Mouse (Mus musculus) bone marrow macrophage, adult 2 months (primary cell): Measurements from ENCODE around the gene Eci3.

ENCODE experiments used
- CTCF ChIP-seq: IDR thresholded peaks from 2 replicates; pipeline ENCODE4 v1.5.1; 2012; ENCODE audit warnings: low read depth, mild to moderate bottlenecking, low read length, moderate library complexity
- POLR2A ChIP-seq: IDR thresholded peaks from 2 replicates; pipeline ENCODE4 v1.6.1; 2012; ENCODE audit warnings: mild to moderate bottlenecking, low read depth, low read length, borderline replicate concordance

DNA sequence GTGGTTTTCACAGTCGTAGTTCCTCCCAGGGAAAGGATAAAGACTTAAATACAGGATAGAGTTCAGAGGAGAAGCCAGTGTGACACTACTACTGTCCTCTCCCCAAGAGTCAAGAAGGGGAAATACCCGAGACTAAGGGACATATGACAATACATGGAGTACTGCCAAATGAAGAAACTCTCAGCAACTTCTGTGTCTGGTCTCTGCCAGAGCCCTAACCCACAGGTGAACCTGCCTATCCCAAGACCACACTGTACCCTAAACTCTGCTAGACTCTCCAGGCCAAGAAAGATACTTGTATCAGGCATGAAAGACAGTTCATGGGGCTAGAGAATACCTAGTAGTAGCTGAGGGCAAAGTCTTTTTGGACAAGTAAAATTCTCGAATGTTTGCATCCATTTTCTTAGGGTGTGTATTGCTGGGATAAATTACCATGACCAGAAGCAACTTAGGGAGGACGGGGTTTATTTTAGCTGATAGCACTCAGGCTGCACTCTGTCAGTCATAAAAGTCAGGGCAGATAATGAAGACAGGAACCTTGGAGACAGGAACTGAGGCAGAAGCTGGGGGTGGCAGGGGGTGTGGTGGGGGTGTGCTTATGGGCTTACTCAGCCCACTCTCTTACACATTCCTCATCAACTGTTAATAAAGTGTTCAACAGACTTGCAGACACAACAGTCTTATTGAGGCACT, 28.1 kb upstream of the Eci3 start:
- TF ChIP-seq CTCF (no peak), POLR2A (no peak)
